Mouse (Mus musculus): ENCODE measurements at regions not wholly inside any gene's neighbourhood (a gene's known extent, or its start where the extent isn't known, plus 50 kb on each side); places are given as distances from the start of the nearest gene placed in this dataset.

GRCm38 (mm10) chr1:39091638-39092037 lies 101.9 kb upstream of the Npas2 start:
- no peak overlapping the region for H3K27ac ChIP-seq (ENCODE audit: control insufficient read depth, insufficient read depth, low read depth, low read length)
- H3K36me3 ChIP-seq (ENCODE audit: control insufficient read depth, insufficient read depth, low read length): no peaks in the 10 kb centered on the region
- no peak for TF ChIP-seq CTCF (IDR thresholded peaks at IDR 0.05; ENCODE audit: control insufficient read depth, insufficient read depth, insufficient replicate concordance, low read depth, low read length)
- TF ChIP-seq POLR2A (IDR thresholded peaks at IDR 0.05; ENCODE audit: control insufficient read depth, low read depth, low read length): no peak
- H3K27me3 ChIP-seq (ENCODE audit: control insufficient read depth, insufficient read depth, low read length): no peaks in the 10 kb centered on the region
- H3K4me1 ChIP-seq (ENCODE audit: control insufficient read depth, insufficient read depth, low read length): no peaks in the 10 kb centered on the region; the same call in 1 of the 2 replicates
- no peak overlapping the region for H3K4me3 ChIP-seq (ENCODE audit: control insufficient read depth, low read depth, low read length)

DNA sequence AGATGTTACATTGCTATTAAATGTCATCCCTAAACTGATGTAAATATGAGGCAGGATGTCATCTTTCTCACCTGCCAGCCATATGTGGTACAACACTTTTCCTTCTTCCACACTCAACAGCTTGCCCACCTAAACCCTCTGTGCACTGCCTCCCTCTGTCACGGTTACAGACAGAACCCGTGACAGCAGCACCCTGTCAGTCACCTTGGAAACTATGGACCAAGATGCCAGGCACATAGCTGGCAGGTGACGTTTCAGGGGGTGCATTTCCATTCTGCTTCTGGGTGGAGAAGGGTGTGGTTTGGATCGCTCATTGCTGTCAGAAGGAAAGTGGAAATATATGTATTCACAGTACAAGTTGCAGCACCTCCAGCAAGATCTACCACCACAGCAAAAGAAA lies 100.2 kb upstream of the Npas2 start:
- Histone ChIP-seq H3K27me3 (ENCODE audit: control insufficient read depth, insufficient read depth, low read length) (no peaks in the 10 kb centered on the region), H3K4me1 (ENCODE audit: control insufficient read depth, insufficient read depth, low read length) (no peaks in the 10 kb centered on the region; the same call in 1 of the 2 replicates), H3K27ac (ENCODE audit: control insufficient read depth, insufficient read depth, low read depth, low read length) (no peak overlapping the region), H3K36me3 (ENCODE audit: control insufficient read depth, insufficient read depth, low read length) (no peaks in the 10 kb centered on the region), H3K4me3 (ENCODE audit: control insufficient read depth, low read depth, low read length) (no peak overlapping the region)
- TF ChIP-seq CTCF (IDR thresholded peaks at IDR 0.05; ENCODE audit: control insufficient read depth, insufficient read depth, insufficient replicate concordance, low read depth, low read length) (peak; percentile 16; the same call in 1 of the 2 replicates), POLR2A (IDR thresholded peaks at IDR 0.05; ENCODE audit: control insufficient read depth, low read depth, low read length) (no peak)

GRCm38 (mm10) chr1:39094001-39094400 lies 99.5 kb upstream of the Npas2 start:
- Histone ChIP-seq H3K4me3 (ENCODE audit: control insufficient read depth, low read depth, low read length) (no peak overlapping the region), H3K27me3 (ENCODE audit: control insufficient read depth, insufficient read depth, low read length) (no peaks in the 10 kb centered on the region), H3K36me3 (ENCODE audit: control insufficient read depth, insufficient read depth, low read length) (no peaks in the 10 kb centered on the region), H3K27ac (ENCODE audit: control insufficient read depth, insufficient read depth, low read depth, low read length) (no peak overlapping the region), H3K4me1 (ENCODE audit: control insufficient read depth, insufficient read depth, low read length) (no peaks in the 10 kb centered on the region; the same call in 1 of the 2 replicates)
- TF ChIP-seq POLR2A (IDR thresholded peaks at IDR 0.05; ENCODE audit: control insufficient read depth, low read depth, low read length) (no peak), CTCF (IDR thresholded peaks at IDR 0.05; ENCODE audit: control insufficient read depth, insufficient read depth, insufficient replicate concordance, low read depth, low read length) (no peak)

DNA sequence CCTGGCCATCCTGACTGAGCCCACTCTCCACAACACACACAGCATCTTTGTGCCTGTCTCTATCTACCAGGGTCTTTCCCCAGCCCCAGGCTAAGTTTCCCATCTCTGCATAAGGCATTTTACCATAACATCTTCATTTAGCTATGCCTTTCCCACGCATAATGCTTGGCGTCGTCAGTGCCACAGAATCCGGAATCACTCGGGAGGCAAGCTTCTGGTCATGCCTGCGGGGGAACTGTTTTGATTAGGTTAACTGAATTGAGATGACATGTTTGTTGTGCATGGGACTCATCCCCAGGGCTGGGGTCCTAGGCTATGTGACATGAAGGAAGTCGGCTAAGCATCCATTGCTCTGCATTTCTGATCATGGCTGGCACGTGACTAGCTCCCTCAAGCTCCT lies 97.6 kb upstream of the Npas2 start:
- Histone ChIP-seq H3K4me1 (ENCODE audit: control insufficient read depth, insufficient read depth, low read length) (no peaks in the 10 kb centered on the region; the same call in 1 of the 2 replicates), H3K27ac (ENCODE audit: control insufficient read depth, insufficient read depth, low read depth, low read length) (no peak overlapping the region), H3K4me3 (ENCODE audit: control insufficient read depth, low read depth, low read length) (no peak overlapping the region), H3K36me3 (ENCODE audit: control insufficient read depth, insufficient read depth, low read length) (no peaks in the 10 kb centered on the region), H3K27me3 (ENCODE audit: control insufficient read depth, insufficient read depth, low read length) (no peaks in the 10 kb centered on the region)
- no peak for TF ChIP-seq POLR2A (IDR thresholded peaks at IDR 0.05; ENCODE audit: control insufficient read depth, low read depth, low read length)
- no peak for TF ChIP-seq CTCF (IDR thresholded peaks at IDR 0.05; ENCODE audit: control insufficient read depth, insufficient read depth, insufficient replicate concordance, low read depth, low read length)

- Histone ChIP-seq H3K4me3 (ENCODE audit: control insufficient read depth, low read depth, low read length) (no peak overlapping the region), H3K27me3 (ENCODE audit: control insufficient read depth, insufficient read depth, low read length) (no peaks in the 10 kb centered on the region), H3K36me3 (ENCODE audit: control insufficient read depth, insufficient read depth, low read length) (no peaks in the 10 kb centered on the region), H3K4me1 (ENCODE audit: control insufficient read depth, insufficient read depth, low read length) (no peaks in the 10 kb centered on the region; the same call in 1 of the 2 replicates), H3K27ac (ENCODE audit: control insufficient read depth, insufficient read depth, low read depth, low read length) (no peak overlapping the region)
- TF ChIP-seq CTCF (IDR thresholded peaks at IDR 0.05; ENCODE audit: control insufficient read depth, insufficient read depth, insufficient replicate concordance, low read depth, low read length) (no peak), POLR2A (IDR thresholded peaks at IDR 0.05; ENCODE audit: control insufficient read depth, low read depth, low read length) (no peak)
Measured at GRCm38 (mm10) chr1:39096726-39097125, 96.8 kb upstream of the Npas2 start.

GRCm38 (mm10) chr1:39097499-39097898 lies 96.0 kb upstream of the Npas2 start:
- TF ChIP-seq POLR2A (IDR thresholded peaks at IDR 0.05; ENCODE audit: control insufficient read depth, low read depth, low read length) (no peak), CTCF (IDR thresholded peaks at IDR 0.05; ENCODE audit: control insufficient read depth, insufficient read depth, insufficient replicate concordance, low read depth, low read length) (no peak)
- H3K4me3 ChIP-seq (ENCODE audit: control insufficient read depth, low read depth, low read length): no peak overlapping the region
- H3K27ac ChIP-seq (ENCODE audit: control insufficient read depth, insufficient read depth, low read depth, low read length): no peak overlapping the region
- no peaks in the 10 kb centered on the region for H3K27me3 ChIP-seq (ENCODE audit: control insufficient read depth, insufficient read depth, low read length)
- no peaks in the 10 kb centered on the region; the same call in 1 of the 2 replicates for H3K4me1 ChIP-seq (ENCODE audit: control insufficient read depth, insufficient read depth, low read length)
- no peaks in the 10 kb centered on the region for H3K36me3 ChIP-seq (ENCODE audit: control insufficient read depth, insufficient read depth, low read length)

DNA sequence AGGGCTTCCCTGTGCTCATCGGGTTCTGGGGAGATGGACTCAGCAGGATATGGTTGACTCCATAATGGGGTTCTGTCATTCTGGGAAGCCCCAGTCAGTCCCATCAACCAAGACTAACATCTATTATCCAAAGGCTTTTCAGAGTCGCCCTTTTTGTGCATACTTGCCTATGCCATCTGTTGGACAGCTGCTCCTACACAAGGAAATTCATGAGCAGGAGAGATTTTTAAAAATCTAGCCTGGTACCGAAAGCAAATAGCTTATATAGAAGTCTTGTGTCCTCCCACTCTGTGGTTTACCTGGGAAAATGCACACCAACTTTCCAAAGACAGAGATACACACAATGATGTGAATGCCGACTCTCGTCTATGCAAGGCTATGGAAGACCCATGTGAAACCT lies 95.4 kb upstream of the Npas2 start:
- H3K4me1 ChIP-seq (ENCODE audit: control insufficient read depth, insufficient read depth, low read length): no peaks in the 10 kb centered on the region; the same call in 1 of the 2 replicates
- TF ChIP-seq CTCF (IDR thresholded peaks at IDR 0.05; ENCODE audit: control insufficient read depth, insufficient read depth, insufficient replicate concordance, low read depth, low read length) (no peak), POLR2A (IDR thresholded peaks at IDR 0.05; ENCODE audit: control insufficient read depth, low read depth, low read length) (no peak)
- H3K27ac ChIP-seq (ENCODE audit: control insufficient read depth, insufficient read depth, low read depth, low read length): no peak overlapping the region
- H3K36me3 ChIP-seq (ENCODE audit: control insufficient read depth, insufficient read depth, low read length): no peaks in the 10 kb centered on the region
- H3K4me3 ChIP-seq (ENCODE audit: control insufficient read depth, low read depth, low read length): no peak overlapping the region
- H3K27me3 ChIP-seq (ENCODE audit: control insufficient read depth, insufficient read depth, low read length): no peaks in the 10 kb centered on the region

- TF ChIP-seq POLR2A (IDR thresholded peaks at IDR 0.05; ENCODE audit: control insufficient read depth, low read depth, low read length) (no peak), CTCF (IDR thresholded peaks at IDR 0.05; ENCODE audit: control insufficient read depth, insufficient read depth, insufficient replicate concordance, low read depth, low read length) (no peak)
- no peak overlapping the region for H3K27ac ChIP-seq (ENCODE audit: control insufficient read depth, insufficient read depth, low read depth, low read length)
- no peak overlapping the region for H3K4me3 ChIP-seq (ENCODE audit: control insufficient read depth, low read depth, low read length)
Measured at GRCm38 (mm10) chr1:39099246-39099645, 94.3 kb upstream of the Npas2 start.

More at GRCm38 (mm10) chr1:39099246-39099645, 94.3 kb upstream of the Npas2 start:
- no peaks in the 10 kb centered on the region; the same call in 1 of the 2 replicates for H3K4me1 ChIP-seq (ENCODE audit: control insufficient read depth, insufficient read depth, low read length)
- H3K36me3 ChIP-seq (ENCODE audit: control insufficient read depth, insufficient read depth, low read length): no peaks in the 10 kb centered on the region
- no peaks in the 10 kb centered on the region for H3K27me3 ChIP-seq (ENCODE audit: control insufficient read depth, insufficient read depth, low read length)

Measured in testis, adult 2 months (tissue).